Mouse (Mus musculus) embryonic fibroblast, embryonic 13.5 days (primary cell): ENCODE measurements around the gene Baz2b.

Experiments
- CTCF ChIP-seq: IDR thresholded peaks from 2 replicates; pipeline ENCODE4 v1.5.1; 2011; ENCODE audit warnings: mild to moderate bottlenecking, control low read depth, low read length, moderate library complexity, borderline replicate concordance; ENCODE audit not compliant: insufficient read depth
- POLR2A ChIP-seq: IDR thresholded peaks from 2 replicates; pipeline ENCODE4 v1.6.1; 2011; ENCODE audit warnings: low read depth, mild to moderate bottlenecking, control low read depth, low read length, moderate library complexity

- no peak for TF ChIP-seq CTCF
- no peak for TF ChIP-seq POLR2A
These were observed 333.2 kb downstream of the Baz2b start for GRCm38 (mm10) chr2:59876482-59876881.
